Mouse (Mus musculus) granulocyte monocyte progenitor cell, adult 5-6 weeks (primary cell): Measurements from ENCODE around the gene Nfix. TPM values are rescaled to one million over a fixed set of nuclear protein-coding genes. Genes with fewer than 3 reads are reported as not detected.
A peak's percentile ranks its signal among the peaks of the same experiment; 100 is the strongest.

Source experiments
- ATAC-seq: replicated peaks from 2 replicates; pipeline ENCODE4 v1.8.0; 2016; ENCODE audit warnings: mild to moderate bottlenecking, moderate TSS enrichment, inconsistent platforms; ENCODE audit not compliant: poor library complexity, severe bottlenecking
- total RNA-seq, 2 experiments: library from RNA; stranded (forward) in 1 of 2; stranded (reverse) in 1 of 2; fragments of 200-712, 200-1000 nt in 1 of 2; fragments of >200 nt in 1 of 2; fragmentation: Nextera tagmentation in 1 of 2; gene quantifications; 2 replicates each; pipeline ENCODE4 v1.2.3; 2014 to 2017

Gene Nfix
- total RNA-seq, 2 experiments from 2014 or later: 12.8 to 25.7 TPM

DNA sequence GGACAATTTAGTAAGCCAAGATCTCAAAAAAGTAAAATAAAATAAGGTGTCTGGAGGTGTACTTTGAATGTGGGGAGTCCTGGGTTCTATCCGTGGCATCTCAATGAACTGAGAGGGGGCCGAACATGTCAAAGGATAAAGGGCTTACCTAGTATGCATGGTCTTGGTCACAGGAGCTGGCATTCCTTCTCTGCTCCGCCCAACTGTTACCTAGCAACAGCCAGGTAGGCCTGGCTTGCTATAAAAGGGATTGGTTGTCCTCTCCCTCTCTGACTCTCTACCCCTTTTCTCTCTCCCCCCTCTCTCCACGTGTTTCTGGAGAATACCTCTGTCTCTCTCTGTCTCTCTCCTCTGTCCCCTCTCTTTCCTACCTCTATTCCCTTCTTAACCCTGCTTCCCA lies 142.5 kb downstream of the Nfix start:
- no peak for ATAC-seq

DNA sequence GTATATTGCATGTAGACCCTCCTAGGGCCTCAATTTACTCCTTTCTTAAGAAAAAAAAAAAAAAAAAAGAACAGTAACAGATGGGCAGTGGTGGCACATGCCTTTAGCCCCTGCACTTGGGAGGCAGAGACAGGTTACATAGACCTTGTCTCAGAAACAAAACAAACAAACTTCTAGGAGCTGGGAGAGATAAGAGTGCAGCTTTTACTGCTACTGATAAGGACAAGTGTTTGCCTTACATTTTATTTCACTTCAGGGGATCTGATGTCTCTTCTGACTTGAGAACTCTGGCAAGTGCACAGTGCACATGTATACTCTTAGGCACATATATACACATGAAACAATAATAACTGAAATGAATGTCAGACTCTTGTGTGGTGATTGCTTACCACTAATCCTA lies 142.9 kb downstream of the Nfix start:
- ATAC-seq: no peak

DNA sequence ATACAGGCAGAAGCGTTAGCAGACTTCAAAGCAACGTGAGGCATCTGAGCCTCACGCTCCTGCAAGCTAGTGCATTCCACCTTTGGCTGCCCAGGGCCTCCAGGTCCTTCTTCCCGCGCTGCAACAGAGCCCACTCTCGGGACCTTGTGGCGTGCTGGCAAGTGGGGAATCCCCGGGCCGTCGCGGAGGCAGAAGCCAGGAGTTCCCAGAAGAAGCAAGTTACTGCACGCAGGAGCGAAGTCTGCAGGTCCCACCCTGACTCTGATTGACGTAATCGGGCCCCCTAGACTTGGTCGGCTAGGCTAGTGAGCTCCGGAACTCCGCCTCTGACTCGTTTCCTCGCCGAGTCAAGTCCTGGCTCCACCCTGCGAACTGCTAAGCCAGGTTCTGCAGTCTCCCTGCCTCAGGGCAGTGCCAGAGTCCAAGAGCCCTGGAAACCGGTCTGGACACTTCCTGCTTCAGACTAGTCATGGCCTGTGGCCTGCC lies 143.5 kb downstream of the Nfix start:
- ATAC-seq: peak; percentile 62

DNA sequence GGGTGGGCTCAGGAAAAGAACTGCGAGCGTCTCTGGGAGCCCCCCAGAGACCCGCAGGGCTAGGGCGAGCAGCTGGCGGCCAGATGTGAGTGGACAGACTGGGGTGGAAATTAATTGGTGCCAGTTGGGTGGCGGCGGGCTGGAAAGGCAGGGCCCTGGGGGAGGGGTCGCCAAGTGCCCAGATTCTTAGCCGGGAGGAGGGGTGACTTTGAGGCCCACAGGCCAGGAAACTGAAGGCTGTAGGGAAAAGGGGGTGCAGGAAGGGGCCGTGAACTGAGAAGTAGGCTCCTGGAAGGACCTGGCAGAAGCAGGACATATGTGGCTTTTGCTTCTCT lies 144.0 kb downstream of the Nfix start:
- ATAC-seq: no peak

DNA sequence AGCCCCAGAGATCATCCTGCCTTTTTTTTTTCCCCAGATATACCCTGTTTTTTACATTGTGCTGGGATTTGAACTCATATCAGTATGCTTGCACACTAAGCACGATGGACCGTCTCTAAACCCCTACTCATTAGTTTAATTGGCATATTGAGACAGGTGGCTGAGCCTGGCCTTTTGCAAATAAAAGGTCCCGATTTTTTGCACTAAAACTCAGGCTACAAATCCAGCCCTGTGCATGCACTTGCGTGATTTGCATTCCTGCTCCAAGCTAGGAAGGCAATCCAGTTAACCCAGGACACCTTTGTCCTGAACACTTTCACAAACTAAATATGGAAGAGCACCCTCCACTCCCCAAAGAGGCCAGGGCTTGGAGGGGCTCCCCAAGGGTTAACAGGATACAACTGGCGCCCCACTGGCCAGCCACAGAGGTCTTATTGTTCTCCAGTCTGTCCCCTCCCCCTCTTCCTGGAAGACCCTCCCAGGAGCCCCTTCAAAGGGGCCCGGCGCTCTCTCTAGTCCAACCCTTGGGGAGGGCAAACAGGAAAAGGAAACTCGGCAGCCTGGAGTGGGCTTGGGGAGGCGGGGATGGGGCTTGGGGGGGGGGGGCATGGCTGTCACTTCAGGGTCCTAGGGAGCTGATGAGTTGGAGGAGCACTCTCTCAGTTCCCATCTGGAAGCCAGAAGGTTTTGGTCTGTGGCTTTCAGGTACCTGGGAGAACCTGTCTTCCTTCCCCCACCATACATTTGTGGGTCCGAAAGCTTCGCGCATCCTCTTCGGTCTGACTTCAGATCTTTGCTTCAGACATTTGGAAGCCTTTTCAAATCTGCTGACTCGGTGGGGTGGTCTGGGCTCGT lies 144.6 kb downstream of the Nfix start:
- ATAC-seq: no peak

DNA sequence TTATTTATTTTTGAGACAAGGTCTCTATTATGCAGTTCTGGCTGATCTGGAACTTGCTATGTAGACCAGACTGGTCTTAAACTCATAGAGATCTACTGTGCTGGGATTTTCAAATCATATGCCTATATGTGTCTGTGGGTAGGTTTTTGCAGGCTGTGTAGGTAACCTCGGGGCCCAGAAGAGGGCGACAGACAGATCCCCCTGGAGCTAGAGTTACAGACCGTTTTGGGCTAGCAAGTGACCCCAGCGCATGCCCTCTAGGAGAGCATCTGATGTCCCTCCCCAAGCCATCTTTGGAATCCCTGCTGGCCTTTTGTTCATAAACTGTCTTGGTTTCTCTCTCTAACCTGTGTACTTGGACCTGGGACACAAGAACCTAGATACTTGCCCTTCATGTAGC lies 145.5 kb downstream of the Nfix start:
- ATAC-seq: 0 out of 2 replicates have a peak, but pooled peaks have one; percentile 21

DNA sequence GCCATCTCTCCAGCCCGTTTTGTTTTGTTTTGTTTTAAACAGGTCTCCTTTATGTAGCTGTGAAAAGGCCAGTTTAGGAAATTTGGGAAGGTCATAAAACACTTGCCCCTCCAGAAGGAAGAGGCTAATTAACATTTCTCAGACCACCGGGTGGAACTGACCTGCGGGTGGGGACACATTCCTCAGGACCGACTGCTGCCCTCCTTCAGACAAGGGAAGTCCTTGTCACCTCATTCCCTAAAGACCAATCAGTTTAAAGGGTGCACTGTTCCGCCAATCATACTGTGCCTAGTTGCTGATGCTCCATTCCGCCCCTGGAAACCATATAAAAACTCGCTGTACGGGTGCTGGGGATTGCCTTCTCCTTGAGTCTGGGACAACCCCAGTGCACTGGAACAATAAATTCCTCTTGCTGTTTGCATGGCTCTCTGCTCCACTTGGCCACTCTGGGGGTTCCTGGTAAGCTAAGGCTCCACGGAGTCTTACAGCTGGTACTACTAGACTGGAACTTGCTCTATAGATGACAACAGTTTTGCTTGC lies 147.0 kb downstream of the Nfix start:
- ATAC-seq: no peak

DNA sequence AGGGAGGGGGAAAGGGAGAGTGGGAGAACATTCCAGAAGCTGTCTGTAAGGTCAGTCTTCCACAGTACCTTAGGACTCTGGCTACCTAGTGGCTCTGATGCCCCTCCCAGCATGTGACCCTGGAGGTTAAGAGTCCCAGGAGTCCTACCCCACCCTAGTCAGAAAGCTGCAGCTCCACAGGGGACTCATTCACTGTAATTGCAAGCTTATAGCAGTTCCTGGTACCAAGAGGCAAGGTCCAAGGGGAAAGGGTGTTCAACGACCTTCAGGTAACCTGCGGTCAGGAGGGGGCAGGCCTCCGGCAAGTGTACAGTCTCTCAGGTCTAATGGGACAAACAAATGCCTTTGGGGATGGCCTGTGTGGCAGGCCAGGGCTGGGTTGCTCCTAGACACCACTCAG lies 149.9 kb downstream of the Nfix start:
- ATAC-seq: no peak

Other genes with a start within 250 kb of the Nfix start
- 33.3 and 44.1 TPM in 2 replicates for gene Ier2, start 137.5 kb downstream of the Nfix start, total RNA-seq (2014; fragmentation: Nextera tagmentation)
- gene Ier2, start 137.5 kb downstream of the Nfix start, total RNA-seq (2017): 40.7 and 47.6 TPM in 2 replicates
- 76.9 and 123 TPM in 2 replicates for gene Trmt1, start 114.0 kb downstream of the Nfix start, total RNA-seq (2014; fragmentation: Nextera tagmentation)
- 73.8 and 95.9 TPM in 2 replicates for gene Trmt1, start 114.0 kb downstream of the Nfix start, total RNA-seq (2017)
- 92.9 and 98.1 TPM in 2 replicates for gene Nacc1, start 112.5 kb downstream of the Nfix start, total RNA-seq (2014; fragmentation: Nextera tagmentation)
- gene Nacc1, start 112.5 kb downstream of the Nfix start, total RNA-seq (2017): 46.5 and 59.2 TPM in 2 replicates
- 82.1 and 133 TPM in 2 replicates for gene Lyl1, start 98.9 kb downstream of the Nfix start, total RNA-seq (2014; fragmentation: Nextera tagmentation)
- 65.9 and 73.3 TPM in 2 replicates for gene Lyl1, start 98.9 kb downstream of the Nfix start, total RNA-seq (2017)
- 11.0 and 17.9 TPM in 2 replicates for gene G430095P16Rik, start 77.3 kb downstream of the Nfix start, total RNA-seq (2014; fragmentation: Nextera tagmentation)
- gene G430095P16Rik, start 77.3 kb downstream of the Nfix start, total RNA-seq (2017): 4.4 and 4.8 TPM in 2 replicates
- gene Dand5, start 22.5 kb upstream of the Nfix start, total RNA-seq (2014; fragmentation: Nextera tagmentation): 4.1 and 4.7 TPM in 2 replicates
- 3.6 and 3.7 TPM in 2 replicates for gene Dand5, start 22.5 kb upstream of the Nfix start, total RNA-seq (2017)
- gene Gadd45gip1, start 31.2 kb upstream of the Nfix start, total RNA-seq (2014; fragmentation: Nextera tagmentation): 17.0 and 19.2 TPM in 2 replicates
- gene Gadd45gip1, start 31.2 kb upstream of the Nfix start, total RNA-seq (2017): 46.2 and 52.4 TPM in 2 replicates
- 41.8 TPM in 2 replicates for gene Rad23a, start 40.3 kb upstream of the Nfix start, total RNA-seq (2014; fragmentation: Nextera tagmentation)
- gene Rad23a, start 40.3 kb upstream of the Nfix start, total RNA-seq (2017): 20.1 and 21.4 TPM in 2 replicates
- 1,333 and 1,645 TPM in 2 replicates for gene Calr, start 46.6 kb upstream of the Nfix start, total RNA-seq (2014; fragmentation: Nextera tagmentation)
- gene Calr, start 46.6 kb upstream of the Nfix start, total RNA-seq (2017): 4,572 and 4,672 TPM in 2 replicates
- gene Farsa, start 56.6 kb upstream of the Nfix start, total RNA-seq (2014; fragmentation: Nextera tagmentation): 90.9 TPM in 2 replicates
- gene Farsa, start 56.6 kb upstream of the Nfix start, total RNA-seq (2017): 187 and 190 TPM in 2 replicates
- gene Syce2, start 71.8 kb upstream of the Nfix start, total RNA-seq (2014; fragmentation: Nextera tagmentation): 172 and 176 TPM in 2 replicates
- gene Syce2, start 71.8 kb upstream of the Nfix start, total RNA-seq (2017): 126 and 155 TPM in 2 replicates
- 23.2 and 25.8 TPM in 2 replicates for gene Gcdh, start 93.6 kb upstream of the Nfix start, total RNA-seq (2014; fragmentation: Nextera tagmentation)
- 20.1 and 30.3 TPM in 2 replicates for gene Gcdh, start 93.6 kb upstream of the Nfix start, total RNA-seq (2017)
- 0.52 and 1.0 TPM in 2 replicates for gene Klf1, start 101.6 kb upstream of the Nfix start, total RNA-seq (2014; fragmentation: Nextera tagmentation)
- 0.43 and 0.72 TPM in 2 replicates for gene Klf1, start 101.6 kb upstream of the Nfix start, total RNA-seq (2017)
- 35.6 and 55.5 TPM in 2 replicates for gene Dnase2a, start 108.2 kb upstream of the Nfix start, total RNA-seq (2014; fragmentation: Nextera tagmentation)
- gene Dnase2a, start 108.2 kb upstream of the Nfix start, total RNA-seq (2017): 59.6 and 117 TPM in 2 replicates
- not detected in 2 replicates for gene Mast1, start 137.0 kb upstream of the Nfix start, total RNA-seq (2014; fragmentation: Nextera tagmentation)
- not detected in 2 replicates for gene Mast1, start 137.0 kb upstream of the Nfix start, total RNA-seq (2017)
- gene Rtbdn, start 146.6 kb upstream of the Nfix start, total RNA-seq (2014; fragmentation: Nextera tagmentation): not detected in 2 replicates
- gene Rtbdn, start 146.6 kb upstream of the Nfix start, total RNA-seq (2017): not detected in 2 replicates
- gene Gm49661, start 169.1 kb upstream of the Nfix start, total RNA-seq (2014; fragmentation: Nextera tagmentation): not detected in 2 replicates
- not detected in 2 replicates for gene Gm49661, start 169.1 kb upstream of the Nfix start, total RNA-seq (2017)
- gene Prdx2, start 169.2 kb upstream of the Nfix start, total RNA-seq (2014; fragmentation: Nextera tagmentation): 210 and 303 TPM in 2 replicates
- gene Prdx2, start 169.2 kb upstream of the Nfix start, total RNA-seq (2017): 360 and 421 TPM in 2 replicates
- gene Rnaseh2a, start 169.4 kb upstream of the Nfix start, total RNA-seq (2014; fragmentation: Nextera tagmentation): 116 and 172 TPM in 2 replicates
- 91.3 and 148 TPM in 2 replicates for gene Rnaseh2a, start 169.4 kb upstream of the Nfix start, total RNA-seq (2017)
- 3.3 and 14.2 TPM in 2 replicates for gene Junb, start 178.4 kb upstream of the Nfix start, total RNA-seq (2014; fragmentation: Nextera tagmentation)
- 39.6 and 46.0 TPM in 2 replicates for gene Junb, start 178.4 kb upstream of the Nfix start, total RNA-seq (2017)
- gene Hook2, start 190.3 kb upstream of the Nfix start, total RNA-seq (2014; fragmentation: Nextera tagmentation): 5.2 and 6.1 TPM in 2 replicates
- gene Hook2, start 190.3 kb upstream of the Nfix start, total RNA-seq (2017): 5.7 and 8.2 TPM in 2 replicates
- gene Best2, start 214.2 kb upstream of the Nfix start, total RNA-seq (2014; fragmentation: Nextera tagmentation): not detected in 2 replicates
- not detected in 2 replicates for gene Best2, start 214.2 kb upstream of the Nfix start, total RNA-seq (2017)
- gene Asna1, start 224.9 kb upstream of the Nfix start, total RNA-seq (2014; fragmentation: Nextera tagmentation): 73.1 and 73.3 TPM in 2 replicates
- gene Asna1, start 224.9 kb upstream of the Nfix start, total RNA-seq (2017): 74.5 and 91.2 TPM in 2 replicates
- gene Trir, start 226.5 kb upstream of the Nfix start, total RNA-seq (2014; fragmentation: Nextera tagmentation): 112 and 128 TPM in 2 replicates
- 245 and 280 TPM in 2 replicates for gene Trir, start 226.5 kb upstream of the Nfix start, total RNA-seq (2017)
- 19.6 and 25.0 TPM in 2 replicates for gene Tnpo2, start 236.6 kb upstream of the Nfix start, total RNA-seq (2014; fragmentation: Nextera tagmentation)
- gene Tnpo2, start 236.6 kb upstream of the Nfix start, total RNA-seq (2017): 21.5 and 26.8 TPM in 2 replicates